Mouse (Mus musculus) megakaryocyte, adult 5-6 weeks (primary cell): ENCODE data around the gene Tom1l2. TPM values are rescaled to one million over a fixed set of nuclear protein-coding genes. Genes with fewer than 3 reads are reported as not detected.

Source experiments
- ATAC-seq: 2 replicates; pipeline ENCODE4 v1.8.0; 2016; ENCODE audit warnings: mild to moderate bottlenecking, inconsistent platforms; ENCODE audit not compliant: poor library complexity, severe bottlenecking
- total RNA-seq, 2 experiments: library from RNA; stranded (forward) in 1 of 2; stranded (reverse) in 1 of 2; fragments of 153-499, 151-499 nt in 1 of 2; fragments of 221-1000, 200-1000 nt in 1 of 2; gene quantifications; 2 replicates each; pipeline versions ENCODE4 v1.2.3 to v1.2.4; 2015 to 2017

Gene Tom1l2
- total RNA-seq, 2 experiments from 2014 or later, result 4.3 to 6.0 TPM

GRCm38 (mm10) chr11:60182741-60183140 is 170.0 kb downstream of the Tom1l2 start:
- ATAC-seq, result no peak

DNA sequence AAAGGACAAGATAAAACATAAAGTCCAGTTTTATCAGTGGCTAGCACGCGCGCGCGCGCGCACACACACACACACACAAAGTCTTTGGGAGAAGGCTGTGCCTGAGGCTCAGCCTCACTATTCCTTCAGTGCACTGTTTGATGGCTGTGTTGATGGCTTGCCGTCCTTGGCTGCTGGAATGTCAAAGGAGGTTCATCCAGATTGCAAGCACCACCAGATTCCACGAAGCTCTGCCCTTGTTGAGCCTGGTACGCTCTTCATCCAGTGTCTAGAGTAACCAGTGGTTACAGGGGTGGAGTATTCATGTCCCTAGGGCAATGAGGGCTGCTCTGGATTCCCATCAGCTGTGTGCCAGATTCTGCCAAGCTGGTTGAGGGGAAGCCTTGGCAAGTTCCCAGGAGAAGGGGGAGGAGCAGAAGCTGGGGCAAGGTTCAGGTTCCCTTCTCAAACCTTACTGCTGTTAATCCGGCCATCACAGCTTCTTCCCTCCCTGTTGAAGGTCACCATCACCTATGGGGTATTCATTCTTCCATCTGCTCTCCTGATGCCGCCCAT is 170.5 kb downstream of the Tom1l2 start:
- ATAC-seq, result no peak

- ATAC-seq, result no peak
Measured at GRCm38 (mm10) chr11:60178506-60178905, 174.2 kb downstream of the Tom1l2 start.

GRCm38 (mm10) chr11:60178005-60178404 is 174.7 kb downstream of the Tom1l2 start:
- no peak for ATAC-seq

GRCm38 (mm10) chr11:60176975-60177657 is 175.6 kb downstream of the Tom1l2 start:
- peak; percentile 14; the same call in 1 of the 2 replicates for ATAC-seq

Other genes starting within 250 kb of the Tom1l2 start
- gene Rai1, start 247.9 kb downstream of the Tom1l2 start, total RNA-seq (2015), result 13.9 and 14.2 TPM in 2 replicates
- 7.8 TPM in 2 replicates for gene Rai1, start 247.9 kb downstream of the Tom1l2 start, total RNA-seq (2017)
- gene Srebf1, start 130.3 kb downstream of the Tom1l2 start, total RNA-seq (2015), result 27.5 and 37.3 TPM in 2 replicates
- gene Srebf1, start 130.3 kb downstream of the Tom1l2 start, total RNA-seq (2017), result 27.6 and 43.3 TPM in 2 replicates
- 0.16 TPM in 1 of 2 replicates, not detected in the other for gene Drc3, start 424 bp upstream of the Tom1l2 start, total RNA-seq (2015)
- gene Drc3, start 424 bp upstream of the Tom1l2 start, total RNA-seq (2017), result 0.11 and 0.98 TPM in 2 replicates
- 9.0 and 11.7 TPM in 2 replicates for gene Gid4, start 64.2 kb upstream of the Tom1l2 start, total RNA-seq (2015)
- 9.9 and 12.3 TPM in 2 replicates for gene Gid4, start 64.2 kb upstream of the Tom1l2 start, total RNA-seq (2017)
- 10.1 and 15.6 TPM in 2 replicates for gene Atpaf2, start 65.6 kb upstream of the Tom1l2 start, total RNA-seq (2015)
- gene Atpaf2, start 65.6 kb upstream of the Tom1l2 start, total RNA-seq (2017), result 38.2 and 43.3 TPM in 2 replicates
- 19.5 and 21.5 TPM in 2 replicates for gene Drg2, start 101.7 kb upstream of the Tom1l2 start, total RNA-seq (2015)
- 35.4 and 47.0 TPM in 2 replicates for gene Drg2, start 101.7 kb upstream of the Tom1l2 start, total RNA-seq (2017)
- 0.07 TPM in 1 of 2 replicates, not detected in the other for gene Myo15, start 116.4 kb upstream of the Tom1l2 start, total RNA-seq (2015)
- gene Myo15, start 116.4 kb upstream of the Tom1l2 start, total RNA-seq (2017), result 0.07 and 0.69 TPM in 2 replicates
- gene Alkbh5, start 183.5 kb upstream of the Tom1l2 start, total RNA-seq (2015), result 23.5 and 24.1 TPM in 2 replicates
- 21.6 and 26.5 TPM in 2 replicates for gene Alkbh5, start 183.5 kb upstream of the Tom1l2 start, total RNA-seq (2017)